In the genomic region with DNA sequence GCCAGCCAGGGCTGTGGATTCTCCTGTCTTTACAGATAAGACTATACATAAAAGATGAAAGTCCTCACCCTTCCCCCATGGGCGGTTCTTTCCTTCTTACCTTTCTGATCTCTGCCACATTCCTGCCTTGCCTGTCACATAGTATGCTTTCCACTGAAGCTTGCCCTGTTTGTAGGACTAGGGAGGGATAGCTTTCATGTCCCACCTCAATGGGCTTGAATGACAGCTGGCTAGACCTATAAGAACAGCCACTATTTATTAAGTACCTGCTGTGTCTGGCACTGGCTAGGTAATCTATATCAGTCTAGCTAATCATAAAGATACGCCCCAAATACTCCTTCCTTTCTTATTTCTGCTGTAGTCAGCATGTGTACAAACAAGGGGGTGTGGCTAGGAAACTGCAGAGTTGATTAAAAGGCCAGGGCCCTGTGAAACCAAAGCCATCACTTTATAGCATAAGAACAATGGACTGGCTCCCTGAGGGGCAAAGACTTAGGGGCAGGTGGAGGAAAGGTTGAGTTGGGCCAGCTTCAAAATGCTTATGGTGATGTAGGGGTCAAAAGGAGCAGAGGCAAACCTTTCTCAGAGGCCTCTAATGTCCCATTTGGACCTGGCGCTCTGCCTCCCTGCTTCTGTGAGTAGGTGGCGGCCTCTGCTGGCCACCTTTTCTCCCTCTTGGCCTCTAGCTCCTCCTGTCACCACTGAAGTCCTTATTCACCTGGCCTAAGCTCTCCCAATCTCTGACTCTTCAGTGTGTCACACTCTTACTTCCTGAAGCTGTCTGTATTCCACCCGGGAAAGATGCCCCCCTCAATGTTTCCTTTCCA, we compare ENCODE assay signal across 9 mouse cellular contexts. TPM values are rescaled to one million over a fixed set of nuclear protein-coding genes. Genes with fewer than 3 reads are reported as not detected.
DNase-seq lines count a peak whose midpoint lies in the region; ATAC-seq and TF ChIP-seq lines count a peak whose summit lies in the region.
"Had no signal": no experiment of that assay in that cellular context is flagged by ENCODE, and none has a peak within 500 bp of the region (broad histone marks: within the 10 kb centered on the region; RNA-seq: fewer than 3 reads in every experiment).

No protein-coding gene starts in this region.

- peak; percentile 31; the same call in 1 of the 2 replicates for ATAC-seq in heart, postnatal 0 days (ENCODE audit: insufficient read depth, low read depth)
- ATAC-seq in CD4-positive, CD25-positive, alpha-beta regulatory T cell, adult 4 months = peak; percentile 75

- H3K27me3 ChIP-seq in heart, postnatal 0 days (ENCODE audit: control insufficient read depth, insufficient read depth, low read length) = peaks cover 64% of the 10 kb centered on the region
- H3K27me3 ChIP-seq in heart, embryonic 10.5 days (ENCODE audit: insufficient read depth, poor library complexity, severe bottlenecking) = peaks cover 63% of the 10 kb centered on the region

- H3K36me3 ChIP-seq in heart, postnatal 0 days (replicated peaks; ENCODE audit: control insufficient read depth, insufficient read depth, low read length) = no peaks in the 10 kb centered on the region
- H3K36me3 ChIP-seq in heart, embryonic 10.5 days = no peaks in the 10 kb centered on the region
- H3K36me3 ChIP-seq: limb, embryonic 12.5 days had no signal

- peaks cover 16% of the 10 kb centered on the region; the same call in 1 of the 2 replicates for H3K4me1 ChIP-seq in heart, postnatal 0 days (ENCODE audit: control insufficient read depth, insufficient read depth)
- peaks cover 55% of the 10 kb centered on the region for H3K4me1 ChIP-seq in heart, embryonic 10.5 days

- H3K9ac ChIP-seq in heart, postnatal 0 days (replicated peaks; ENCODE audit: low read depth, low read length) = no peak overlapping the region
- H3K9ac ChIP-seq: limb, embryonic 12.5 days had no signal

- no peak overlapping the region for H3K27ac ChIP-seq in heart, postnatal 0 days (ENCODE audit: low read depth)
- no peak overlapping the region for H3K27ac ChIP-seq in heart, embryonic 10.5 days
- H3K27ac ChIP-seq: limb, embryonic 12.5 days had no signal

- H3K4me3 ChIP-seq in heart, postnatal 0 days (ENCODE audit: low read depth, low read length) = no peak overlapping the region
- no peak overlapping the region for H3K4me3 ChIP-seq in heart, embryonic 10.5 days
- H3K4me3 ChIP-seq: limb, embryonic 12.5 days had no signal

- H3K4me2 ChIP-seq in heart, postnatal 0 days (ENCODE audit: low read depth, low read length) = no peak overlapping the region
- H3K4me2 ChIP-seq: limb, embryonic 12.5 days had no signal

- 24% methylated on average over 5 of the region's 5 CpGs for WGBS in heart, postnatal 0 days
- 16% methylated on average over 5 of the region's 5 CpGs for WGBS in heart, embryonic 10.5 days

- TF ChIP-seq EP300 in heart, postnatal 0 days (IDR thresholded peaks at IDR 0.05; ENCODE audit: low read depth) = no peak

- peak; percentile 62 for TF ChIP-seq CTCF in heart, postnatal 0 days (IDR thresholded peaks at IDR 0.05; ENCODE audit: low read depth)

- H3K9me3 ChIP-seq in heart, postnatal 0 days (replicated peaks; ENCODE audit: control insufficient read depth, low read length) = no peaks in the 10 kb centered on the region
- H3K9me3 ChIP-seq in heart, embryonic 10.5 days = no peaks in the 10 kb centered on the region
- H3K9me3 ChIP-seq: limb, embryonic 12.5 days had no signal

- DNase-seq in heart, postnatal 0 days (ENCODE audit: low spot score) = peak; percentile 55
- DNase-seq in heart, embryonic 10.5 days (ENCODE audit: low spot score) = no peak
- peak; percentile 78 for DNase-seq in cerebellum, adult 11-12 months
- peak; percentile 64 to 77 for DNase-seq in heart, postnatal 10 days
- peak; percentile 43 to 58 for DNase-seq in lung, adult 18-20 months
- peak; percentile 42 to 72 for DNase-seq in spleen, postnatal 4 days (ENCODE audit: low spot score in 2 of 2)
- no peak for DNase-seq in frontal cortex, postnatal 25 days (ENCODE audit: low spot score in 2 of 2)

- intact Hi-C loops in heart, postnatal 10 days (cut with DNase I) = loop anchor here (5.0 kb wide), 1 partner anchor 111 kb away; no protein-coding TSS in a partner anchor

RNA-seq across cellular contexts. Expression of a gene that starts 4.5 kb away (rescaled TPM):
- total RNA-seq in heart, postnatal 0 days (2014; rRNA removed; ENCODE audit: low replicate concordance) = 0.27 and 0.57 TPM in 2 replicates
- 0.10 and 0.11 TPM in 2 replicates for polyA plus RNA-seq in heart, postnatal 0 days (2015; fragmentation: Nextera tagmentation; extraction: Ambion mirVana)
- polyA plus RNA-seq in heart, embryonic 10.5 days (2016; fragmentation: Nextera tagmentation; extraction: Ambion mirVana) = 1.9 and 2.7 TPM in 2 replicates
- polyA plus RNA-seq in CD4-positive, CD25-positive, alpha-beta regulatory T cell, adult 4 months (2017; shearing (Covaris generic)) = under 1 TPM in 1 of 2 experiments, not detected in 1; 0.07 TPM
- total RNA-seq in heart, postnatal 10 days (2021) = under 1 TPM; 0.20 to 0.22 TPM

RNA-seq across cellular contexts. Expression of a gene that starts 16.1 kb away (rescaled TPM):
- total RNA-seq in heart, postnatal 0 days (2014; rRNA removed; ENCODE audit: low replicate concordance) = 0.04 and 0.53 TPM in 2 replicates
- 0.31 and 0.51 TPM in 2 replicates for polyA plus RNA-seq in heart, postnatal 0 days (2015; fragmentation: Nextera tagmentation; extraction: Ambion mirVana)
- polyA plus RNA-seq in heart, embryonic 10.5 days (2016; fragmentation: Nextera tagmentation; extraction: Ambion mirVana) = 2.3 and 5.3 TPM in 2 replicates
- polyA plus RNA-seq in CD4-positive, CD25-positive, alpha-beta regulatory T cell, adult 4 months (2017; shearing (Covaris generic)) = under 1 TPM; 0.30 to 0.39 TPM
- 1 to 10 TPM in 1 of 2 experiments, under 1 TPM in 1; 0.79 to 1.1 TPM for total RNA-seq in heart, postnatal 10 days (2021)

RNA-seq across cellular contexts. Expression of a gene that starts 48.1 kb away (rescaled TPM):
- total RNA-seq in heart, postnatal 0 days (2014; rRNA removed; ENCODE audit: low replicate concordance) = not detected in 2 replicates
- polyA plus RNA-seq in heart, postnatal 0 days (2015; fragmentation: Nextera tagmentation; extraction: Ambion mirVana) = not detected in 2 replicates
- not detected in 2 replicates for polyA plus RNA-seq in heart, embryonic 10.5 days (2016; fragmentation: Nextera tagmentation; extraction: Ambion mirVana)
- polyA plus RNA-seq in CD4-positive, CD25-positive, alpha-beta regulatory T cell, adult 4 months (2017; shearing (Covaris generic)) = 1 to 10 TPM; 2.5 to 3.2 TPM
- not detected for total RNA-seq in heart, postnatal 10 days (2021)
- polyA plus RNA-seq: limb, embryonic 12.5 days had no signal

RNA-seq across cellular contexts. Expression of a gene that starts 54.7 kb away (rescaled TPM):
- not detected in 2 replicates for total RNA-seq in heart, postnatal 0 days (2014; rRNA removed; ENCODE audit: low replicate concordance)
- polyA plus RNA-seq in heart, postnatal 0 days (2015; fragmentation: Nextera tagmentation; extraction: Ambion mirVana) = 0.08 and 0.40 TPM in 2 replicates
- 0.54 and 2.2 TPM in 2 replicates for polyA plus RNA-seq in heart, embryonic 10.5 days (2016; fragmentation: Nextera tagmentation; extraction: Ambion mirVana)
- polyA plus RNA-seq in CD4-positive, CD25-positive, alpha-beta regulatory T cell, adult 4 months (2017; shearing (Covaris generic)) = 1 to 10 TPM; 3.8 to 5.3 TPM
- total RNA-seq in heart, postnatal 10 days (2021) = under 1 TPM; 0.19 to 0.30 TPM

Comparison
In these comparisons a context has a peak if more than half of its experiments do, and no peak if none do; other contexts are left out.
1. DNase-seq: peak in heart, postnatal 0 days (single experiment), cerebellum, adult 11-12 months (single experiment), heart, postnatal 10 days (2 of 2), lung, adult 18-20 months (2 of 2) and spleen, postnatal 4 days (2 of 2); none in heart, embryonic 10.5 days (single experiment) and frontal cortex, postnatal 25 days (0 of 2).